Mouse (Mus musculus) adrenal gland, postnatal 36 days (tissue): ENCODE results near the gene Fam131b. TPM values are rescaled to one million over a fixed set of nuclear protein-coding genes. Genes with fewer than 3 reads are reported as not detected.
A peak's percentile ranks its signal among the peaks of the same experiment; 100 is the strongest.

Source experiments
- DNase-seq, 2 experiments: peaks; one replicate each; pipeline ENCODE4 v3.0.0; 2021; ENCODE audit warnings: mixed read lengths in 1 of 2
- total RNA-seq, 2 experiments: library from RNA; stranded (reverse); gene quantifications; 2 replicates each; pipeline ENCODE4 v1.2.3; 2021

Fam131b gene
- total RNA-seq, 2 experiments from 2014 or later = 0.23 to 0.60 TPM

GRCm38 (mm10) chr6:42328757-42329156 is 4.3 kb upstream of the Fam131b start:
- DNase-seq = no peak

GRCm38 (mm10) chr6:42326509-42326908 is 2.1 kb upstream of the Fam131b start:
- no peak for DNase-seq

- DNase-seq = peak; percentile 71 to 81
These were observed 796 bp upstream of the Fam131b start for GRCm38 (mm10) chr6:42325268-42325609.

DNA sequence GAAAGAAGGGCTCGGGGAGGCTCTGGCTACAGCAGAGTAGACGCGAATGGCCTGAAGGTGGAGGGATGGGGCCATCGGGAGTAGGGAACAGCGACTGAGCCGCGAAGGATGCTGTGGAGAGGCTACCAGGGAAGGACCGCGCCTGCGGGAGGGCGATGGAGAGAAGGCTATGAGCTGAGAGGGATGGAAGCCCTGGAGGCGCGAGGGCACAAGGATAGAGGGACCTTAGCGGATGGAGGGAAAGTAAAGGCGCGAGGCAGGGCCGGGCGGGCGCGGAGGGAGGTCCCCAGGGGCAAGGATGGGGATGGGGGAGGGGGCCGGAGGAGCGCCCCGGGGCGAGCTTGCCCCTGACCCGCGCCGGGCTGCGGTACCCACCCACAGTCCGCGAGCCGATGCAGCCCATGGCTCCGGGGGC is 369 bp downstream of the Fam131b start:
- peak; percentile 7 to 10 for DNase-seq

DNA sequence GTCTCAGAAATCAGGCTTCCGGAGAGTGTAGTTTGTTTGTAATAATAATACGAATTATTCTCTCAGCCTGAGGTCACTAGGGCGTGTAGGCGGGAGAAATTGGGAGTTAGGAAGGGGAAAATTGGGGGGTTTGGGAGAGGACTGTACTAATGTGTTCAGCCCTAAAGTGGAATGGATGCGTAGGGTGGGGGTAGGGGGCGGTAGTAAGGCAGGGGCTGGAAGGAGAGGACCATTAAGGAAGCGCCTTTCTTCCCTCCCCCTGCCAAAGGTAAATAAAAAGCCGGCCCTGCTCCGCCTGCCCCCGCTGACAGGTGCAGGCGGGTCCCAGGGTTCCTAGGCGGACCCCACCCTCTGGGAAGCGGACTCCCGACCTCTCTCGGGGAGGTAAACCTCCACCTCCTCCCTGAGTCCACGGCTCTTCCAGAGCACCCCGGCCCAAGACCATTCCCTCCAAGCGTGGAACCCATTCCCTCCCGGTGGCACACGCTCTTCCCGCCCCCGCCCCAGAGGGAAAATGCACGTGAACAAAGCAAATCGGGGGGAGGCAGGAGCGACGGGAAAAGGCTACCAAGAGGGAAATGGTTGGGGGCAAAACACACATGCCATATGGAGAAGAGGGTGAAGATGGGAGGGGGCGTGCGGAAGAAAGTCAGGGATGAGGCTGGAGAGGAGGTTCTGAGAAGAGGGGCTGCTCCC is 924 bp downstream of the Fam131b start:
- no peak for DNase-seq

DNA sequence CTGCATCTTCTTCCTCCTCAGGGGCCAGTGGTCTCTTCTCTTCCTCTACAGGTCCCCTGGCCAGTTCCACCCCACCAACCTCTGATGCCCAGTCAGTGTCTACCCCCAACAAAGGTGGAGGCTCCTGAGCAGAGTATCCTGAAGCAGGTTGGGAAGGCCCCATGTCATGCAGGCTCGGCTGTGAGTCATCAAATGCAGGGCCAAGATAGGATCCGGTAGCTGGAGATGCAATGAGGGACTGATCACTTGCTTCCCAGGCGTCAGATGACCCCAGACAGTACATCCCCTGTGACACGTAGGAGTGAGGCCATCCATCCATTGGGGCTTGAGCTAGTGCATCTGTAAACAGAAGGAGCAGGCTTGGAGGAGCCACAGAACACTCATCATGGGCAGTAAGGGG is 6.2 kb downstream of the Fam131b start:
- DNase-seq = no peak

DNA sequence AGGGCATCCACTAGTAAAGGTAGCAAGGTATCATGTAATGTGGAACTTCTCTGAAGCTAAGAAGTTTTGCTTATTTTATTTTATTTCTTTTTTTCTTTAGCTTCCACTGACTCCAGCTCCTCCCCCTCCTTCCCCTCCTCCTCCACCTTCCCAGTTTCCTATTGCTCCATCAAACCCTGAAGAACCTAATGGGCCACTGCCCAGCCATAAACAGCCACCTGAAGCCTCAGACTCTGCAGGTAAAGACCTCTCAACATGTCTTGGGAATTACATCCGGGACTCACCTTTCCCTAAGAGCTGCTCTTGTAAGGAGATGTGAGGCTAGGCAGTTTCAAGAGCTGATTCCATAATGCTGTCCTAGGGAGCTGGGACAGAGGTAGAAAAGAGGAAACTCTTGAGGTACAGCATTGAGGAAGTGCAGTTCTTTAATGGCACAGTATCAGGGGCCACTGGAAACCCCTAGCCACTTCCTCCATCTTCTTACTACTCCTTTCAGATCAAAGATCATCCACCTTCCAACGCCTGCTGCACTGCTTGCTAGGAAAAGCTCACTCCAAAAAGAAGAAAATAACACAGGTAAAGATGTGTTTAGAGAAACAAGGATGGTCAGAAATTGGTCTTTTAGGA is 13.9 kb downstream of the Fam131b start:
- no peak for DNase-seq

- DNase-seq = peak in 1 of 2 experiments; percentile 9
These were observed 14.5 kb downstream of the Fam131b start for GRCm38 (mm10) chr6:42309816-42310378.

DNA sequence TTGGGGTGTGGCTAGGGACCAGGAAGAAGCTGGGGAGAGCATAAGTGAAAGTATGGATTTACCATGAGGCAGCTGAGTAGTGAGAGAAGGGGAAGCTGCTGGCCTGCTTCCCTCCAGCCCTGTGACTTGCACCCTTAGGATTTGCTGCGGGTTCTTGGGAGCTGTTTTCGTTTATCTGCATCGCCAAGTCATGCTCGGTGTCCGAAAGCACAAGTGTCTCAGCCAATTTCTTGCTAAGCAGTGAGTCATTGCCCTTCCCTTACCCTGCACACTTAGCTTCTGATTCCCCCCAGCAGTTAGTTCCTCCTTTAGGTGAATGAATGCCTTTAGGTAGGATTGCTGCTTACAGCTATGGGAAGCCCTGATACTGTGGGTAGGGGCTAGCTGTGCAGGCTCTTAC is 25.1 kb downstream of the Fam131b start:
- DNase-seq = no peak

GRCm38 (mm10) chr6:42295549-42296094 is 28.8 kb downstream of the Fam131b start:
- no peak for DNase-seq

GRCm38 (mm10) chr6:42293327-42293726 is 31.1 kb downstream of the Fam131b start:
- DNase-seq = no peak

DNA sequence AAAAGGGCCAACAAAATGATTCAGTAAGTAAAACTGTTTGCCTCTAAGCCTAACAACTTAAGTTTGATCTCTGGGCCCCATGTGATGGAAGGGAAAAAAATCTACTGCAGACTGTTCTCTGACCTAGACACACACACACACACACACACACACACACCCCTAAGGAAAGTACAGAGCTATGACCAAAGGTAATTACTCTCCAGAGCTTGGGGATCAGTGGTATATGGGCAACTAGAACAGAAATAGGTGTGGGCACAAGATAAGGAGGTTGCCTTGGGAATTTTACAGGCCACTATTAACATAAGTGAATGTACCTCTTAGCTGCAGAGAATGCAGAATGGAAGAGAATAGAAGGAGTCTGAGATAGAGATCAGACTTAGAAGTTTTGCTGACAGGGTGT is 36.9 kb downstream of the Fam131b start:
- DNase-seq = no peak

GRCm38 (mm10) chr6:42286448-42286847 is 38.0 kb downstream of the Fam131b start, which contains the start of gene Clcn1:
TSS of gene Clcn1 (plus strand) at chr6:42286685.
- no peak for DNase-seq

DNA sequence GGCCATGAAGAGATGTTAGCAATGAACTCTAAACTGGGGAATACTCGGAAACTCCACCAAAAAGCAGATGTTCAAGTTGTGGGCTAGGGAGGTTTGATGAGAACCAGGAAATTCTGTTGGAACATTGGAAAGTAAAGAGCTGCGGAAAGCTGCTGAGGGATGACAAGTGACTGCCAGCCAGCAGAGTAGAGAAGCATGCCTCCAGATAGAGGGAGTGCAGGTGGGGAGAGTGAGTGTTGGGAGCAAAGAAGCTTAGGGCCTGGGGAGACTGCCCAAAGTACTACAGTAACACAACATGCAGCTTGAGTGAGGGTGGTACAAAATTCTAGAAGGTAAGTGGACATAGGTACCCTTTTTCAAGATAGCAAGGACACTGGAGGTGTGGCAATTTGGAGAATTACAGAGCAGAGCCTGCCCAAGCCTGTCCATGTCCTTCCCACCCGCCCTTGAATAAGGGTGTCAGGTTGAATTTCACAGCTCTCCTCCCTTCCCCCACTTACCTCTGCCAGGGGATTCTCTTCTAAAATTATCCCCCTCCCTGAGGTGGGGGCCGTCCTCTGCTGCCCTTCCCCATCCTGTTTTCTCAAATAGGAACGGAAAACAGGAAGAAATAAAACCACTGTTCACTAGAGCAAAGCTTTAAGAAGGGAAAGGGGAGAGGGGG is 41.4 kb downstream of the Fam131b start:
- no peak for DNase-seq

- DNase-seq = no peak
These were observed 48.3 kb downstream of the Fam131b start for GRCm38 (mm10) chr6:42276151-42276550.

- no peak for DNase-seq
These were observed 53.6 kb downstream of the Fam131b start for GRCm38 (mm10) chr6:42270817-42271216.

DNA sequence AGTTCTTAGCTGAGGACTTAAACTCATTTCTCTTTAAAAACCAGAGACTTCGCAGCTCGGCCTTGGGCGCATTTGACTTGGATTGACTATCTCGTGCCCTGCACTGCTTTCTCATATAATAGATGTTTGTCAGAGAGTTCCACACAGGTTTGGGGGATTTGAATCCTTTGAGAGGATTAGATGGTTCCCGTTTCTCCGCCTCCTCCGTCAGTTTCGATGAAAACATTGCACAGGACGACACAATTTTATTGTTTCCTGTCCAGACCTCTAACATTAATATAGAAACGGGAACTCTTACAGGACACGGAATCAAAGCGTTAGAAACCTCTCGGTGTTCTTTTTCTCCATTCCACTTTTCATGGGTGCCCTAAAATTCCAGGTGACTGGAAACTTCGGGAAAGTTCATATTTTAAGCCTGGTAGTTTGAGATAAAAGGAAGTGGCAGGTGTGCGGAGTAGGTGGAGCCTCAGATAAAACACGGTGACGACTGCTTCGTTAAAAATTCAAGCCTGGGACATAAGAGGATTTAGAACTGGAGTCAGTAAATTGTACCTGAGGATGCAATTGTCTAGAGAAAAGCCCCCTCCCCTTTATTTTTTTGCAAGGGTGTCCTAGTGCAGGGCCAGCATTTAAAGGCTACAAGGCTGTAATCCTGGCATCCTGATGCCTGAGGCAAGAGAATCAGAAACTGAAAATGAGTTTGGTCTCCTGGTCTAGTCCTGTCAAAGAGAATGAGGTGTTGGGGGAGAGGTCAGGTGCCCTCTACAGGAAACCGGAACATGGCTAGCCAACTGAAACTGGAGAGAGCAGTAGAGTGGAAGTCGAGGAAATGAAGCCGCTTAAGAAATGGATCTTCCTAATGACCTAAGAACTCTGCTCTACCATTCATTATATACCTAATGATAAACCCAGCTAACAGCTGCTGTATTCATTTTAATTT is 58.8 kb downstream of the Fam131b start:
- DNase-seq = peak in 1 of 2 experiments; percentile 7
